Mouse (Mus musculus) frontal cortex, postnatal 36 days (tissue): ENCODE data around the gene Bfsp1.

Experiments used
- DNase-seq, 2 experiments: peaks; one replicate each; pipeline ENCODE4 v3.0.0; 2022; ENCODE audit warnings: low spot score in 2 of 2

Gene Bfsp1

GRCm38 (mm10) chr2:143796335-143797013 is 66.5 kb downstream of the Bfsp1 start:
- DNase-seq, result no peak

GRCm38 (mm10) chr2:143795858-143796257 is 67.1 kb downstream of the Bfsp1 start:
- DNase-seq, result no peak

DNA sequence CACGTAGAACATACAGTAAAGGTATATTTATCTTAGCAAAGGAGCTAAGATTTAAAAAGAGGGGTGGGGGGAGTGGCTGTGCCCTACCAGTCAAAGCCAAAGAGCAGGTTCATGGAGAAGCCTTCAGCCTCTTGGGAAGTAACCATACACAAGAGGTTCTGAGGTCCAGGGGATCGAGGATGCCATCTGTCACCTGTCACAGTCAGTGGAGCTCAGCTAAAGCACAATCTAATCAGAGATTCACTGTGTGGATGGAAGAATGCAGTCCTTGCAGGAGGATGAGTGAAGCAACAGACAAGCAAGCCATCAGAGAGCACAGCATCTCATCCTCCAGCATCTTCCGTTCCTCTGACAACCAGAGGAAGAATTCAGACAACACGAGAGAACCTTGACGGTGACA is 73.1 kb downstream of the Bfsp1 start:
- DNase-seq, result no peak

DNA sequence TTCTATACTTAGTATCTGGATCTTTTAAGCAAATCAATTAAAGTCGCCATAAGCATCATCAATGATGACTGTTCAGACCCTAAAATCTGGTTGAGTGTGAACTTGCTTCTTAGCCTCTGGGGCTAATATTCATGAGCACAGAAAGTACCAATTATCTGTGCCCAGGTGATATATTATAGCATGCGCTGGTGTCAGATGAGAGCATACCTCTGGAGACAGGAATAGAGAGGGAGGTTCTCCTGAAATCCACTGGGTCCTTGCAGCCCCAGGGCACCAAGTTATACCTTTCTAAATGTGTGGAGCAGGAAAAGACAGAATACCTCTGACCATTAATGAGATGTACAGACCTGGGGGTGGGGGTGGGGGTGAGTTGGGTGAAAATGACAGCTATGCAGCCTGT is 82.7 kb downstream of the Bfsp1 start:
- DNase-seq, result no peak
